Mouse (Mus musculus) heart, embryonic 10.5 days (tissue): ENCODE results near the gene Dop1b. TPM values are rescaled to one million over a fixed set of nuclear protein-coding genes. Genes with fewer than 3 reads are reported as not detected.
"Not testable (repeated sequence)": the region's sequence is repeated elsewhere in the genome, so short reads cannot be mapped to it uniquely, and the experiment has no call there.

Experiments
- DNase-seq: peaks from one replicate; pipeline ENCODE4 v3.0.0-alpha.2; 2017; ENCODE audit warnings: low spot score
- H3K27ac ChIP-seq: fragments of 300-500 bp; sonication (generic); 2 replicates; pipeline ENCODE4 v1.5.1; 2016; ENCODE audit warnings: mild to moderate bottlenecking
- H3K27me3 ChIP-seq: fragments of 300-500 bp; sonication (generic); 2 replicates; pipeline ENCODE4 v1.6.1; 2016; ENCODE audit warnings: mild to moderate bottlenecking; ENCODE audit not compliant: poor library complexity, insufficient read depth, severe bottlenecking
- H3K36me3 ChIP-seq: fragments of 300-500 bp; sonication (generic); 2 replicates; pipeline ENCODE4 v1.6.1; 2016; ENCODE audit warnings: mild to moderate bottlenecking, moderate library complexity
- H3K4me1 ChIP-seq: fragments of 300-500 bp; sonication (generic); 2 replicates; pipeline ENCODE4 v1.6.1; 2016; ENCODE audit warnings: mild to moderate bottlenecking
- H3K4me3 ChIP-seq: fragments of 300-500 bp; sonication (generic); 2 replicates; pipeline ENCODE4 v1.5.1; 2016; ENCODE audit warnings: mild to moderate bottlenecking, moderate library complexity
- H3K9me3 ChIP-seq: fragments of 300-500 bp; sonication (generic); 2 replicates; pipeline ENCODE4 v1.6.1; 2016; ENCODE audit warnings: mild to moderate bottlenecking, moderate library complexity
- WGBS: fragments of 180-500 bp; shearing (Covaris S2); methylation state at CpG from one replicate; pipeline ENCODE4 v1.1.7; 2016; 5-methylcytosine and 5-hydroxymethylcytosine counted together
- polyA plus RNA-seq: library from polyadenylated mRNA; unstranded; fragments of >200 nt; fragmentation: Nextera tagmentation; extraction: Ambion mirVana; gene quantifications from 2 replicates; pipeline ENCODE4 v1.2.1, GENCODE M21; 2016

Dop1b gene
- polyA plus RNA-seq, 1 experiment from 2014 or later = 7.4 TPM

- 62% methylated on average over 7 of the region's 7 CpGs for WGBS
- H3K27me3 ChIP-seq = 0 out of 2 replicates have a peak, but pooled peaks cover 6% of the 10 kb centered on the region
- H3K4me1 ChIP-seq = peaks cover 12% of the 10 kb centered on the region
- H3K36me3 ChIP-seq = peaks cover 5% of the 10 kb centered on the region
- DNase-seq = no peak
- H3K4me3 ChIP-seq = no peak overlapping the region
- 0 out of 2 replicates have a peak, but pooled peaks cover 3% of the 10 kb centered on the region for H3K9me3 ChIP-seq
- H3K27ac ChIP-seq = peak overlapping the region; percentile 56; the same call in 1 of the 2 replicates
Observed at GRCm38 (mm10) chr16:93816861-93817260, 105.2 kb downstream of the Dop1b start.

GRCm38 (mm10) chr16:93817371-93817770 is 105.7 kb downstream of the Dop1b start:
- 0 out of 2 replicates have a peak, but pooled peaks cover 6% of the 10 kb centered on the region for H3K27me3 ChIP-seq
- no peak for DNase-seq
- no peak overlapping the region for H3K4me3 ChIP-seq
- H3K27ac ChIP-seq = no peak overlapping the region
- peaks cover under 1% of the 10 kb centered on the region; the same call in 1 of the 2 replicates for H3K36me3 ChIP-seq
- 0 out of 2 replicates have a peak, but pooled peaks cover 5% of the 10 kb centered on the region for H3K9me3 ChIP-seq
- WGBS = 89% methylated on average over 5 of the region's 5 CpGs
- peaks cover 12% of the 10 kb centered on the region for H3K4me1 ChIP-seq

GRCm38 (mm10) chr16:93818691-93819324 is 107.1 kb downstream of the Dop1b start:
- Histone ChIP-seq H3K9me3 (0 out of 2 replicates have a peak, but pooled peaks cover 5% of the 10 kb centered on the region), H3K4me1 (peaks cover 12% of the 10 kb centered on the region), H3K27ac (no peak overlapping the region)

GRCm38 (mm10) chr16:93819325-93819696 is 107.6 kb downstream of the Dop1b start:
- H3K36me3 ChIP-seq = 0 out of 2 replicates have a peak, but pooled peaks cover 4% of the 10 kb centered on the region
- H3K9me3 ChIP-seq = 0 out of 2 replicates have a peak, but pooled peaks cover 5% of the 10 kb centered on the region
- no peak overlapping the region for H3K4me3 ChIP-seq
- H3K27me3 ChIP-seq = 0 out of 2 replicates have a peak, but pooled peaks cover 6% of the 10 kb centered on the region
- no peak for DNase-seq
- 68% methylated on average over 4 of the region's 4 CpGs for WGBS
- H3K27ac ChIP-seq = no peak overlapping the region; the same call in 1 of the 2 replicates
- H3K4me1 ChIP-seq = peaks cover 12% of the 10 kb centered on the region

More at GRCm38 (mm10) chr16:93818691-93819324, 107.1 kb downstream of the Dop1b start:
- 55% methylated on average over 12 of the region's 12 CpGs for WGBS
- H3K27me3 ChIP-seq = 0 out of 2 replicates have a peak, but pooled peaks cover 6% of the 10 kb centered on the region
- no peak for DNase-seq
- no peak overlapping the region for H3K4me3 ChIP-seq
- H3K36me3 ChIP-seq = 0 out of 2 replicates have a peak, but pooled peaks cover 4% of the 10 kb centered on the region

- no peak overlapping the region for H3K27ac ChIP-seq
- H3K4me1 ChIP-seq = peaks cover 12% of the 10 kb centered on the region
- 0 out of 2 replicates have a peak, but pooled peaks cover 5% of the 10 kb centered on the region for H3K9me3 ChIP-seq
- WGBS = 84% methylated on average over 1 of the region's 1 CpGs
- 0 out of 2 replicates have a peak, but pooled peaks cover 4% of the 10 kb centered on the region for H3K36me3 ChIP-seq
- H3K27me3 ChIP-seq = 0 out of 2 replicates have a peak, but pooled peaks cover 6% of the 10 kb centered on the region
- no peak overlapping the region for H3K4me3 ChIP-seq
- DNase-seq = no peak
Observed at GRCm38 (mm10) chr16:93820040-93820439, 108.3 kb downstream of the Dop1b start.

GRCm38 (mm10) chr16:93821706-93822105 is 110.0 kb downstream of the Dop1b start:
- no peak overlapping the region for H3K27ac ChIP-seq
- WGBS = 70% methylated on average over 3 of the region's 3 CpGs
- 0 out of 2 replicates have a peak, but pooled peaks cover 4% of the 10 kb centered on the region for H3K36me3 ChIP-seq

GRCm38 (mm10) chr16:93822433-93823225 is 110.9 kb downstream of the Dop1b start:
- H3K4me3 ChIP-seq, H3K9me3 ChIP-seq, H3K27ac ChIP-seq, H3K36me3 ChIP-seq, H3K27me3 ChIP-seq, DNase-seq, H3K4me1 ChIP-seq: not testable (repeated sequence)
- WGBS = 80% methylated on average over 5 of the region's 8 CpGs

More at GRCm38 (mm10) chr16:93821706-93822105, 110.0 kb downstream of the Dop1b start:
- Histone ChIP-seq H3K4me1 (peaks cover 4% of the 10 kb centered on the region), H3K27me3 (0 out of 2 replicates have a peak, but pooled peaks cover 6% of the 10 kb centered on the region), H3K9me3 (0 out of 2 replicates have a peak, but pooled peaks cover 5% of the 10 kb centered on the region), H3K4me3 (no peak overlapping the region)
- no peak for DNase-seq

- 0 out of 2 replicates have a peak, but pooled peaks cover 4% of the 10 kb centered on the region for H3K36me3 ChIP-seq
- no peaks in the 10 kb centered on the region for H3K4me1 ChIP-seq
- no peak overlapping the region for H3K27ac ChIP-seq
- DNase-seq = no peak
- WGBS = 79% methylated on average over 4 of the region's 4 CpGs
- H3K27me3 ChIP-seq = no peaks in the 10 kb centered on the region
- H3K4me3 ChIP-seq = no peak overlapping the region
- 0 out of 2 replicates have a peak, but pooled peaks cover 5% of the 10 kb centered on the region for H3K9me3 ChIP-seq
Observed at GRCm38 (mm10) chr16:93824799-93825198, 113.1 kb downstream of the Dop1b start.

GRCm38 (mm10) chr16:93825463-93825862 is 113.8 kb downstream of the Dop1b start:
- 81% methylated on average over 4 of the region's 4 CpGs for whole genome bisulfite sequencing
- H3K27ac ChIP-seq = no peak overlapping the region
- 0 out of 2 replicates have a peak, but pooled peaks cover 5% of the 10 kb centered on the region for H3K9me3 ChIP-seq
- 0 out of 2 replicates have a peak, but pooled peaks cover 4% of the 10 kb centered on the region for H3K36me3 ChIP-seq
- H3K4me3 ChIP-seq = no peak overlapping the region
- H3K27me3 ChIP-seq = no peaks in the 10 kb centered on the region
- no peaks in the 10 kb centered on the region for H3K4me1 ChIP-seq
- no peak for DNase-seq

GRCm38 (mm10) chr16:93826054-93826453 is 114.3 kb downstream of the Dop1b start:
- no peaks in the 10 kb centered on the region for H3K4me1 ChIP-seq
- no peak overlapping the region for H3K4me3 ChIP-seq
- no peaks in the 10 kb centered on the region for H3K27me3 ChIP-seq
- no peak for DNase-seq
- H3K36me3 ChIP-seq = 0 out of 2 replicates have a peak, but pooled peaks cover 4% of the 10 kb centered on the region
- 0 out of 2 replicates have a peak, but pooled peaks cover 5% of the 10 kb centered on the region for H3K9me3 ChIP-seq
- 62% methylated on average over 10 of the region's 11 CpGs for WGBS
- H3K27ac ChIP-seq = no peak overlapping the region

GRCm38 (mm10) chr16:93826478-93826877 is 114.8 kb downstream of the Dop1b start:
- not testable (repeated sequence) for H3K4me1 ChIP-seq, H3K4me3 ChIP-seq, H3K27ac ChIP-seq, H3K27me3 ChIP-seq, H3K36me3 ChIP-seq, H3K9me3 ChIP-seq, DNase-seq
- WGBS = 32% methylated on average over 5 of the region's 5 CpGs

- H3K27me3 ChIP-seq = no peaks in the 10 kb centered on the region
- H3K27ac ChIP-seq = no peak overlapping the region
- 85% methylated on average over 6 of the region's 6 CpGs for WGBS
- 0 out of 2 replicates have a peak, but pooled peaks cover 1% of the 10 kb centered on the region for H3K4me1 ChIP-seq
- no peak for DNase-seq
- H3K4me3 ChIP-seq = no peak overlapping the region
- 0 out of 2 replicates have a peak, but pooled peaks cover 4% of the 10 kb centered on the region for H3K36me3 ChIP-seq
- H3K9me3 ChIP-seq = 0 out of 2 replicates have a peak, but pooled peaks cover 2% of the 10 kb centered on the region
Observed at GRCm38 (mm10) chr16:93826909-93827308, 115.2 kb downstream of the Dop1b start.
